Mouse (Mus musculus) G1E (cell line): ENCODE measurements at regions not wholly inside any gene's neighbourhood (a gene's known extent, or its start where the extent isn't known, plus 50 kb on each side); places are given as distances from the start of the nearest gene placed in this dataset.

Experiments
- ATAC-seq: 2 replicates; pipeline ENCODE4 v1.8.0; 2016; ENCODE audit warnings: mild to moderate bottlenecking; ENCODE audit not compliant: insufficient number of reproducible peaks, poor library complexity, low FRiP score, severe bottlenecking; ENCODE audit errors: extremely low read depth
- DNase-seq: peaks from one replicate; pipeline ENCODE4 v3.0.0; 2012; ENCODE audit warnings: low spot score
- H3K27me3 ChIP-seq: 2 replicates; pipeline ENCODE4 v1.6.1; 2012; ENCODE audit warnings: mild to moderate bottlenecking, low read length, inconsistent platforms; ENCODE audit not compliant: insufficient read depth
- H3K36me3 ChIP-seq: replicated peaks from 2 replicates; pipeline ENCODE3; 2012; ENCODE audit warnings: mild to moderate bottlenecking, inconsistent platforms
- H3K4me1 ChIP-seq: 2 replicates; pipeline ENCODE4 v1.6.1; 2012; ENCODE audit warnings: low read depth, low read length, inconsistent platforms, mixed read lengths; ENCODE audit not compliant: insufficient read depth
- H3K4me3 ChIP-seq: 2 replicates; pipeline ENCODE4 v1.5.1; 2012; ENCODE audit warnings: low read depth, mild to moderate bottlenecking, inconsistent platforms, low read length, moderate library complexity, mixed read lengths
- H3K9me3 ChIP-seq: replicated peaks from 2 replicates; pipeline ENCODE4 v1.6.1; 2012; ENCODE audit warnings: inconsistent platforms
- CTCF ChIP-seq: IDR thresholded peaks from 2 replicates; pipeline ENCODE4 v1.5.1; 2012; ENCODE audit warnings: low read depth, low read length, inconsistent platforms, mixed read lengths
- GATA1 ChIP-seq: IDR thresholded peaks from 2 replicates; pipeline ENCODE4 v1.6.1; 2012; ENCODE audit warnings: borderline replicate concordance, low read length, inconsistent platforms, mixed read lengths
- GATA2 ChIP-seq: IDR thresholded peaks from 2 replicates; pipeline ENCODE4 v1.6.1; 2012; ENCODE audit warnings: low read depth, low read length, inconsistent platforms, borderline replicate concordance
- POLR2AphosphoS5 ChIP-seq: IDR thresholded peaks from 2 replicates; pipeline ENCODE4 v1.6.1; 2012; ENCODE audit warnings: low read depth, low read length, inconsistent platforms; ENCODE audit not compliant: insufficient replicate concordance
- TAL1 ChIP-seq: conservative IDR thresholded peaks from 2 replicates; pipeline ENCODE4 v1.6.1; 2012; ENCODE audit warnings: low read depth, low read length, inconsistent platforms, mixed read lengths

DNA sequence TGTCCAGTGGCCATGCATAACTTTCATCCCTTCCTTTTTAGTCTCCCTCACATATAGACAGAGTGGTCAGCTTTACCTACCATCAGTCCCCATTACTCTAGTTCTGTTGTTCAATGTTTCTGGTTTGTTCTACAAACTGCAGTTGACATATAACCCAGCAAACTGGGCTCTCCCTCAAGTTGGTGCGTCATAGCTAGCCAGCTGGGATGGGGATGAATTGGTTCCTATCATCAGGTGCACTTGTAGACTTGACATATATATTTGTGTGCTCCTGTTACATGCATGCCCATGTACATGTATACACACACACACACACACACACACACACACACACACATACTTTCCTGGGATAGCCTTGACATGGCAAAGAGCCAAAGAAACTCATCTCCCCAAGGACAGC lies 93.2 kb downstream of the Cops8 start:
- no peaks in the 10 kb centered on the region for H3K27me3 ChIP-seq
- ATAC-seq (no peak), DNase-seq (no peak)
- no peak for TF ChIP-seq TAL1
- no peak for TF ChIP-seq GATA2
- no peak for TF ChIP-seq POLR2AphosphoS5
- no peak for TF ChIP-seq GATA1
- no peak for TF ChIP-seq CTCF
- no peaks in the 10 kb centered on the region for H3K36me3 ChIP-seq
- H3K4me3 ChIP-seq = no peak overlapping the region
- H3K4me1 ChIP-seq = no peaks in the 10 kb centered on the region
- H3K9me3 ChIP-seq = peaks cover 67% of the 10 kb centered on the region

DNA sequence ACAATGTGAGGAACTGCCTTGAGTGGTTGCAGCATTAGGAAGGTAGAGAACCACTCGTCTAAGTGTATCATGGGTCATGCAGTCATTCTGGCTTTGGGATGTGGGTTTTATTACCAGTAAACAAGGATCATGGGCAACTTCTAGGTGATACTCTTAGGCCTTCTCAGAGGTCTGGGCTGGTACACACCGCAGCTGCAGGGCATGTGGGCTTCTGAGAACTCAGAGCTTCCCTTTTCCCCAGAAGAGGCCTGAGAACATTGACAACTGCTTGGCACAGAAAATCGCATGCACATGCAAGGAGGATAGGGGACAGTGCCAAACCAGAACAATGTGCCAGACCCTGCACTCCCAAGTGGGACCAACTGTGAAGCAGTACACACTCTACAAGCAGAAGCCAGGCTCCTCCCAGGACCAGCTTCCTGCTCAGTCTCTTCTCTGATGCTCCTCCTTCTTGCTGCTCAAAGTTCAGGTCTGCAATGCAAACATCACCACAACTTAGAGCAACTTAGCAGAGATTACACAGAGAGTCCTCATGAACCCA lies 94.3 kb downstream of the Cops8 start:
- Histone ChIP-seq H3K36me3 (no peaks in the 10 kb centered on the region), H3K27me3 (no peaks in the 10 kb centered on the region), H3K4me3 (no peak overlapping the region), H3K4me1 (no peaks in the 10 kb centered on the region), H3K9me3 (peaks cover 64% of the 10 kb centered on the region)
- ATAC-seq (no peak), DNase-seq (no peak)
- TF ChIP-seq GATA2 = no peak
- no peak for TF ChIP-seq CTCF
- no peak for TF ChIP-seq TAL1
- TF ChIP-seq POLR2AphosphoS5 = no peak
- TF ChIP-seq GATA1 = no peak

DNA sequence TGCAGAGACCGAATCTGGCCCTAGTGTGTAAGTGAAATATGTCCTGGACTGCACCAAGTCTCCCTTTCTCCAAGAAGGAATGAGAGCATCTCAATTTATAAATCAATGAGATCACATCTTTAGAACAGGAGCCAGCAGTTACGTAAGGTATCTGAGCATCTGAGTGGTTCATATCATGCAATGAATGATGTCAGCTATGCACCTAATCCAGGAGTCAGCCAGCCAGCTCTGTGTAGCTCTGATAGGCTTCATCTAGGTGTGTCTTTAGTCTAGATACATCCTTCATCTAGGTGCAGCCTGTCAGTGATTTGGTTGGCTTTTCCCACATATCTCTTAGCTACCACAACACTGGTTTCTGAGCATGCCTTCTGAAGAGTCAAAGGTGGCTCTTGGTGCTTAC lies 95.8 kb downstream of the Cops8 start:
- DNase-seq (no peak), ATAC-seq (no peak)
- Histone ChIP-seq H3K4me1 (no peaks in the 10 kb centered on the region), H3K4me3 (no peak overlapping the region), H3K9me3 (peaks cover 65% of the 10 kb centered on the region), H3K36me3 (no peaks in the 10 kb centered on the region), H3K27me3 (no peaks in the 10 kb centered on the region)
- TF ChIP-seq TAL1 (no peak), POLR2AphosphoS5 (no peak), GATA1 (no peak), CTCF (no peak), GATA2 (no peak)

DNA sequence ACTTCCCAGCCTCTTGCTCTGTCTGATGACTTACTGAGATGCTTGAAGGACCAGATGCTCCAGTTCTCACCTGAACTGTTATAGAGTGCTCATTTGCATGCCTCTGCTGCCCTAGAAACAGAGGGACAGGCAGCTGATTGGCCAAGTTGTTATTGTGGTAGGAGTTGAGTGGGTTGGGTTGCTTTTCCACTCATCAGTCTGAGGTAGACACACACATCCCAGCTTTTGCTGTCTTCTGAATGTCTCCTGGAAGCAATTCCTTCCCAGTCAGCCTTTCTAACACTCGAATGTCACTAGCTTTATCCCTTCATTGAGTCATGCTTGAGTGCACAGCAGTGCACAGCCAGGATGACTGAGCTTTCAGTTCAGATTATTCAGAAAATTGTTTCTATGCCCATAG lies 99.0 kb downstream of the Cops8 start:
- ATAC-seq = no peak
- H3K4me1 ChIP-seq = no peaks in the 10 kb centered on the region
- H3K36me3 ChIP-seq = no peaks in the 10 kb centered on the region
- peaks cover 62% of the 10 kb centered on the region for H3K9me3 ChIP-seq
- no peak overlapping the region for H3K4me3 ChIP-seq
- no peaks in the 10 kb centered on the region for H3K27me3 ChIP-seq
- no peak for DNase-seq
- TF ChIP-seq POLR2AphosphoS5 = no peak
- TF ChIP-seq GATA2 = no peak
- no peak for TF ChIP-seq TAL1
- TF ChIP-seq GATA1 = no peak
- no peak for TF ChIP-seq CTCF

DNA sequence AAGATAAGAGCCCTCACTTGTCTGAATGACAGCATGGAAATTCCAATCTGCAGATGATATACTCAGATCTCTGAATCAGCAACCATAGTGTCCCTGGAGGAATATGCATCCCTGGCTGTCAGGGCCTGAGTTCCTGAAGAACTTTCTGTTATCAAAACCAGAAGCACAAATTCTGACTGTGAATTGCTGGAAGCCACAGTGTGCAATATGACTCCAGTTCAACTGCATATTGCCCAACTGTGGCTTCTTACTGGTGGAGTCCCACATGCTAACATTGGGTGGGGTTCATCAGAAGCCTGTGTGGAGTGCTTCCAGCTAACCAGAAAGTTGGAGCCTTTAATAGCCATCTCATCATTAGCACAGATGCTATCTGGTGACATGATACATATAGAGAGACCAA lies 103.6 kb downstream of the Cops8 start:
- H3K36me3 ChIP-seq = no peaks in the 10 kb centered on the region
- H3K27me3 ChIP-seq = no peaks in the 10 kb centered on the region
- TF ChIP-seq GATA2 = no peak
- no peak for TF ChIP-seq TAL1
- no peak for TF ChIP-seq CTCF
- TF ChIP-seq GATA1 = no peak
- no peak for TF ChIP-seq POLR2AphosphoS5
- ATAC-seq = no peak
- peaks cover 52% of the 10 kb centered on the region for H3K9me3 ChIP-seq
- no peaks in the 10 kb centered on the region for H3K4me1 ChIP-seq
- H3K4me3 ChIP-seq = no peak overlapping the region
- DNase-seq = no peak

DNA sequence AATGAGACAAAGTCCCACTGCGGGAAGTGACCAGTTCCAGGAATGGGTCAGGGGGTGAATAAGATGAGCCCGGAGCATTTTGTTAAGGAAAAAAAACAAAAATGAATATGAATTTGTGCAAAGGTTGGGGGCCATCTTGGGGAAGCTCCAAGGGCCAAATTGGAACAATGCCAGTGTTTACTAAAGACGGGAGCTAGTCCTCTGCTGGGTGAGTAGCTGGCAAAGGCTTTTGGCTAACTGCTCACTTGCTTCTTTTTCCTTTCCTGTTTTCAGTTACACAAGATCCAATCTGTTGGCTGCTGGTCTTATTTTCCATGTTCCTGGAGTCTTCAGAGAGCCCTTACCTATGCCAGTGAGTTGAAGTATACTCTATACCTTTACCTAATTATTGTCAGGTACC lies 107.0 kb downstream of the Cops8 start:
- Histone ChIP-seq H3K9me3 (peaks cover 52% of the 10 kb centered on the region), H3K4me3 (no peak overlapping the region), H3K27me3 (no peaks in the 10 kb centered on the region), H3K36me3 (no peaks in the 10 kb centered on the region), H3K4me1 (no peaks in the 10 kb centered on the region)
- TF ChIP-seq TAL1 = no peak
- no peak for TF ChIP-seq CTCF
- no peak for TF ChIP-seq GATA1
- no peak for TF ChIP-seq POLR2AphosphoS5
- TF ChIP-seq GATA2 = no peak
- ATAC-seq (no peak), DNase-seq (no peak)

DNA sequence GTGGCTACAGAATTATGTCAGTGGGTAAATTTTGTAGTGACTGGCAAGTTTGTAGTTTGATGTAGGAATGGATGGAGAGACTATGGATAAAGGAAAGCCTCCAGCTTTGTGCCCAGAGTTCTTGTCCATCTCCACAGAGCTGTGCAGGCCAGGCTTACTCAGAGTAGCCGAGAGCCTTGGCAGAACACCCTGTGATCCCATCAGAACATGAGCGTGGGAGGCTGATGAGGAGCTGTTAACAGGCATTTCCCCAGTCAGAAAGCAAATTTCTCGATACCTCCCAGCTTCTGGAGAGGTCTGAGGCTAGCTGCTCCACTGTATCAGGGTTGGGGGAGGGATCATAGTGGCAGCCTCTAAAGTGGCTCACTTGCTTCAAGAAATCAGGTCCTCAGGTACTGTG lies 107.8 kb downstream of the Cops8 start:
- H3K9me3 ChIP-seq = peaks cover 51% of the 10 kb centered on the region
- ATAC-seq (no peak), DNase-seq (no peak)
- TF ChIP-seq CTCF (no peak), GATA1 (no peak), GATA2 (no peak), TAL1 (no peak), POLR2AphosphoS5 (no peak)
- no peaks in the 10 kb centered on the region for H3K27me3 ChIP-seq
- no peaks in the 10 kb centered on the region for H3K36me3 ChIP-seq
- H3K4me1 ChIP-seq = no peaks in the 10 kb centered on the region
- no peak overlapping the region for H3K4me3 ChIP-seq
